Comparison of ENCODE assay signal across 9 mouse cellular contexts in genomic region chr3:105763132-105763851, GRCm38 (mm10). TPM values are rescaled to one million over a fixed set of nuclear protein-coding genes. Genes with fewer than 3 reads are reported as not detected.
DNase-seq lines count a peak whose midpoint lies in the region; ATAC-seq and TF ChIP-seq lines count a peak whose summit lies in the region.
"Had no signal": no experiment of that assay in that cellular context is flagged by ENCODE, and none has a peak within 500 bp of the region (broad histone marks: within the 10 kb centered on the region; RNA-seq: fewer than 3 reads in every experiment).

No protein-coding gene starts in this region.

- TF ChIP-seq CTCF in liver, embryonic 14.5 days (IDR thresholded peaks at IDR 0.05; ENCODE audit: low read depth), result no peak

- DNase-seq in heart, embryonic 10.5 days (ENCODE audit: low spot score), result no peak
- peak in 1 of 3 experiments; percentile 49 for DNase-seq in liver, embryonic 14.5 days (ENCODE audit: low read depth in 3 of 3, low spot score in 3 of 3)
- DNase-seq in thymus, adult 18-20 months, result peak; percentile 6 to 46
- no peak for DNase-seq in hindbrain, embryonic 14.5 days (ENCODE audit: low spot score)
- DNase-seq in right cerebral cortex, postnatal 4 days, result no peak
- DNase-seq in embryo, embryonic 10 days (ENCODE audit: low spot score), result no peak
- DNase-seq: cerebellum, adult 2 months had no signal

- peaks cover 18% of the 10 kb centered on the region for H3K4me1 ChIP-seq in heart, embryonic 12.5 days (replicated peaks)
- peaks cover 13% of the 10 kb centered on the region for H3K4me1 ChIP-seq in heart, embryonic 10.5 days
- peaks cover 32% of the 10 kb centered on the region in 2 experiments for H3K4me1 ChIP-seq in liver, embryonic 14.5 days (replicated peaks; ENCODE audit: control insufficient read depth in 2 of 2, insufficient read depth in 2 of 2, low read length in 1 of 2)
- H3K4me1 ChIP-seq in hindbrain, embryonic 14.5 days (replicated peaks; ENCODE audit: control insufficient read depth, insufficient read depth, low read length), result no peaks in the 10 kb centered on the region

- no peak overlapping the region for H3K4me3 ChIP-seq in heart, embryonic 12.5 days
- H3K4me3 ChIP-seq in heart, embryonic 10.5 days, result no peak overlapping the region
- no peak overlapping the region for H3K4me3 ChIP-seq in liver, embryonic 14.5 days (ENCODE audit: insufficient read depth in 1 of 2, low read depth in 2 of 2, low read length in 2 of 2)
- H3K4me3 ChIP-seq in hindbrain, embryonic 14.5 days (replicated peaks; ENCODE audit: low read length), result no peak overlapping the region

- H3K9ac ChIP-seq in heart, embryonic 12.5 days, result no peak overlapping the region
- H3K9ac ChIP-seq in liver, embryonic 14.5 days (replicated peaks), result peak overlapping the region; percentile 23; the same call in 1 of the 2 replicates
- no peak overlapping the region for H3K9ac ChIP-seq in hindbrain, embryonic 14.5 days

- H3K4me2 ChIP-seq in heart, embryonic 12.5 days, result no peak overlapping the region
- peak overlapping the region; percentile 34 for H3K4me2 ChIP-seq in liver, embryonic 14.5 days (ENCODE audit: low read depth)
- H3K4me2 ChIP-seq in hindbrain, embryonic 14.5 days (replicated peaks), result no peak overlapping the region

- WGBS in heart, embryonic 12.5 days, result 55% methylated on average over 4 of the region's 4 CpGs
- WGBS in heart, embryonic 10.5 days, result 62% methylated on average over 4 of the region's 4 CpGs
- 19% methylated on average over 4 of the region's 4 CpGs for WGBS in liver, embryonic 14.5 days (ENCODE audit: insufficient replicate concordance)
- 73% methylated on average over 4 of the region's 4 CpGs for whole genome bisulfite sequencing in hindbrain, embryonic 14.5 days

- 0 out of 2 replicates have a peak, but pooled peaks have one; percentile 23 for TF ChIP-seq EP300 in liver, embryonic 14.5 days (IDR thresholded peaks at IDR 0.05; ENCODE audit: low read depth)

- peak; percentile 57; the same call in 1 of the 2 replicates for ATAC-seq in heart, embryonic 12.5 days (ENCODE audit: insufficient number of reproducible peaks, low FRiP score)
- ATAC-seq in activated CD4-positive, CD25-positive, alpha-beta regulatory T cell, adult 4 months, result peak; percentile 95
- peak; percentile 75 for ATAC-seq in liver, embryonic 14.5 days (ENCODE audit: insufficient read depth)
- ATAC-seq in hindbrain, embryonic 14.5 days (ENCODE audit: low FRiP score), result no peak

- no peaks in the 10 kb centered on the region for H3K9me3 ChIP-seq in heart, embryonic 12.5 days (replicated peaks)
- no peaks in the 10 kb centered on the region for H3K9me3 ChIP-seq in heart, embryonic 10.5 days
- no peaks in the 10 kb centered on the region for H3K9me3 ChIP-seq in liver, embryonic 14.5 days (ENCODE audit: control insufficient read depth, low read length)
- no peaks in the 10 kb centered on the region for H3K9me3 ChIP-seq in hindbrain, embryonic 14.5 days (ENCODE audit: control insufficient read depth, low read length)

- H3K27me3 ChIP-seq in heart, embryonic 12.5 days (replicated peaks), result no peaks in the 10 kb centered on the region
- H3K27me3 ChIP-seq in heart, embryonic 10.5 days (ENCODE audit: insufficient read depth, poor library complexity, severe bottlenecking), result no peaks in the 10 kb centered on the region
- H3K27me3 ChIP-seq in liver, embryonic 14.5 days (ENCODE audit: control insufficient read depth, insufficient read depth, low read length), result no peaks in the 10 kb centered on the region
- H3K27me3 ChIP-seq in hindbrain, embryonic 14.5 days (ENCODE audit: control insufficient read depth, insufficient read depth, low read length), result no peaks in the 10 kb centered on the region

- no peaks in the 10 kb centered on the region for H3K36me3 ChIP-seq in heart, embryonic 12.5 days
- H3K36me3 ChIP-seq in heart, embryonic 10.5 days, result no peaks in the 10 kb centered on the region
- H3K36me3 ChIP-seq in liver, embryonic 14.5 days (replicated peaks; ENCODE audit: control insufficient read depth, insufficient read depth, low read depth), result no peaks in the 10 kb centered on the region
- no peaks in the 10 kb centered on the region for H3K36me3 ChIP-seq in hindbrain, embryonic 14.5 days (replicated peaks; ENCODE audit: control insufficient read depth, insufficient read depth)

- peak overlapping the region; percentile 9 for H3K27ac ChIP-seq in heart, embryonic 12.5 days (ENCODE audit: poor library complexity, severe bottlenecking)
- H3K27ac ChIP-seq in heart, embryonic 10.5 days, result no peak overlapping the region
- H3K27ac ChIP-seq in liver, embryonic 14.5 days, result peak overlapping the region; percentile 62
- no peak overlapping the region for H3K27ac ChIP-seq in hindbrain, embryonic 14.5 days

RNA-seq across cellular contexts. Expression of gene Rap1a, which starts 37.8 kb away (rescaled TPM):
- 88.9 and 92.0 TPM in 2 replicates for polyA plus RNA-seq in heart, embryonic 12.5 days (2016; fragmentation: Nextera tagmentation; extraction: Ambion mirVana)
- 73.9 and 95.3 TPM in 2 replicates for polyA plus RNA-seq in heart, embryonic 10.5 days (2016; fragmentation: Nextera tagmentation; extraction: Ambion mirVana)
- polyA plus RNA-seq in activated CD4-positive, CD25-positive, alpha-beta regulatory T cell, adult 4 months (2017; shearing (Covaris generic)), result 100 to 1,000 TPM; 168 to 210 TPM
- polyA plus RNA-seq in liver, embryonic 14.5 days (2012; rRNA removed), result 20.5 and 37.4 TPM in 2 replicates
- 81.3 and 86.2 TPM in 2 replicates for polyA plus RNA-seq in liver, embryonic 14.5 days (2014; fragmentation: Nextera tagmentation; extraction: Ambion mirVana)
- polyA plus RNA-seq in hindbrain, embryonic 14.5 days (2014; fragmentation: Nextera tagmentation; extraction: Ambion mirVana), result 67.8 and 68.5 TPM in 2 replicates

RNA-seq across cellular contexts. Expression of gene Inka2, which starts 58.9 kb away (rescaled TPM):
- 2.2 and 3.2 TPM in 2 replicates for polyA plus RNA-seq in heart, embryonic 12.5 days (2016; fragmentation: Nextera tagmentation; extraction: Ambion mirVana)
- polyA plus RNA-seq in heart, embryonic 10.5 days (2016; fragmentation: Nextera tagmentation; extraction: Ambion mirVana), result 1.5 and 2.4 TPM in 2 replicates
- 1 to 10 TPM; 1.7 to 2.4 TPM for polyA plus RNA-seq in activated CD4-positive, CD25-positive, alpha-beta regulatory T cell, adult 4 months (2017; shearing (Covaris generic))
- polyA plus RNA-seq in liver, embryonic 14.5 days (2012; rRNA removed), result 0.17 and 0.25 TPM in 2 replicates
- 0.03 and 0.16 TPM in 2 replicates for polyA plus RNA-seq in liver, embryonic 14.5 days (2014; fragmentation: Nextera tagmentation; extraction: Ambion mirVana)
- 4.6 and 5.5 TPM in 2 replicates for polyA plus RNA-seq in hindbrain, embryonic 14.5 days (2014; fragmentation: Nextera tagmentation; extraction: Ambion mirVana)

Comparison
In these comparisons a context has a peak if more than half of its experiments do, and no peak if none do; other contexts are left out.
1. H3K27ac ChIP-seq: peak in heart, embryonic 12.5 days (single experiment) and liver, embryonic 14.5 days (single experiment); none in heart, embryonic 10.5 days (single experiment) and hindbrain, embryonic 14.5 days (single experiment).
2. DNase-seq: peak in thymus, adult 18-20 months (2 of 2); none in heart, embryonic 10.5 days (single experiment), hindbrain, embryonic 14.5 days (single experiment), right cerebral cortex, postnatal 4 days (single experiment) and embryo, embryonic 10 days (single experiment).